Mouse (Mus musculus) E14TG2a.4 (cell line): ENCODE data around the gene Max.

Experiments used
- CTCF ChIP-seq: conservative IDR thresholded peaks from 2 replicates; pipeline ENCODE4 v1.5.1; 2014; ENCODE audit warnings: low read length
- NANOG ChIP-seq: IDR thresholded peaks from 2 replicates; pipeline ENCODE4 v1.6.1; 2014; ENCODE audit warnings: borderline replicate concordance, low read length, mixed read lengths
- POU5F1 ChIP-seq: IDR thresholded peaks from 2 replicates; pipeline ENCODE4 v1.6.1; 2014; ENCODE audit warnings: low read length, borderline replicate concordance

- TF ChIP-seq CTCF (no peak), POU5F1 (no peak), NANOG (no peak)
Measured at GRCm38 (mm10) chr12:76916163-76916562, 45.8 kb downstream of the Max start.
